Mouse (Mus musculus) urinary bladder, adult 18-20 months (tissue): Measurements from ENCODE around the gene Polr3b.

ENCODE experiments used
- DNase-seq, 2 experiments: peaks; one replicate each; pipeline ENCODE4 v3.0.0; 2022; ENCODE audit warnings: low spot score in 2 of 2, mixed read lengths in 2 of 2

Gene Polr3b

GRCm38 (mm10) chr10:84760118-84761111 is 138.3 kb downstream of the Polr3b start:
- no peak for DNase-seq

GRCm38 (mm10) chr10:84768766-84769165 is 146.7 kb downstream of the Polr3b start:
- DNase-seq: no peak

- no peak for DNase-seq
These were observed 150.5 kb downstream of the Polr3b start for GRCm38 (mm10) chr10:84772380-84773130.

- no peak for DNase-seq
These were observed 151.8 kb downstream of the Polr3b start for GRCm38 (mm10) chr10:84773889-84774288.

DNA sequence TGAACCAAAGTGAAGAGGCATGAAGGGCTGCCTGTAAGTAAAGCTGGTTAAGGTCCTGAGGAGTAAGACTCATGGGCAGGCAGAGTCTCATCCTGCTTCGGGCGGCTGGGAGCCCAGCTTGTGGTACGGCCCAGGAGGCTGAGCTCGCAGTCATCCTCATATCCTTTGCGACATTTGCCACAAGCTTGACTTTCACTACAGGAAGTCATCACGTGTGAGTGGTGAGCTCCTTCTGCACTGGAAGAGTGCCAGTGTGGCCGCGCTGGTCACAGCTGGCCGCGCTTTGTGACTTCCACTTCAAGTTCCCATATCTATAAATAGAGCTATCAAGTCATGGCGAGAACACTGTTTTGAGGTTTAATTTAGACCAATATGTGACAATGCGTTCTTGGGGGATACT is 152.5 kb downstream of the Polr3b start:
- no peak for DNase-seq
